Mouse (Mus musculus): ENCODE measurements around the gene C5ar2. TPM values are rescaled to one million over a fixed set of nuclear protein-coding genes. Genes with fewer than 3 reads are reported as not detected.
"Not testable (repeated sequence)": the region's sequence is repeated elsewhere in the genome, so short reads cannot be mapped to it uniquely, and the experiment has no call there.

C5ar2 gene
- under 1 TPM; 0.46 to 0.83 TPM for total RNA-seq (2021)
- long read RNA-seq, experiment 1, result 0 reads
- long read RNA-seq, experiment 2, result 0 reads

DNA sequence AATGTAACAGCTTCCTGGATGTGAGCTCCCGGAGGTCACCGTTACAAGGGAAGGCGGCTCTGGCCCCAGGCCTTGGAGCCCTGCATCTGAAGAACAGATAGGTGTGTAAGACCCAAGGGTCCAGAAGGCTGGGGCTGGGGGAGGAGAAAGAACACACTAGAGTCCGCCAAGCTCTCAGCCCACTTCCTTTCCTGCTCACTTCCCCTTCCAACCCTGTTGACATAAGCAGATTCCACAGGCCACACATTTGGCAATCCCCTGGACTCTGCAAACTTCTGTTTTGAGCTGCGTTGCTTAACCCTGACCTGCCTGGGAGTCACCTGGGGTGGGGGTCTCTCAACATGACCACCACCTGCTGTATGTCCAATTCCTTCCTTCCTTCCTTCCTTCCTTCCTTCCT lies at the start of gene C5ar2:
TSS of gene C5ar2 (minus strand) at position 88 of the 400 bp plus-strand sequence.
- DNase-seq (ENCODE audit: low spot score in 2 of 2), result no peak

DNA sequence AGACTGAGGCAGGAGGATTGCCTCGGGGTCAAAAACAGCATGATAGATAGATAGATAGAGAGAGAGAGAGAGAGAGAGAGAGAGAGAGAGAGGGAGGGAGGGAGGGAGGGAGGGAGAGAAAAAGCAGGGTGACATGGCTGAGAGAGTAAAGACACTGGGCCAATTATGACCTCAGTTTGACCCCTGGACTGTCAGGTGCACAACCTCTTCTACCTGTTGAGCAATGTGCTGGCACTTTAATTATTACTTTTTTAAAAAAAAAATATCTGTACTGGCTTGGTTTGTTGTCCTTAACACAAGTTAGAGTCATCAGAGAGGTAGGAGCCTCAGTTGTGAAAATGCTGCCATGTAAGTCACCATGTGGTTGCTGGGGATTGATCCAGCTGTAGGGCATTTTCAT lies 43.8 kb upstream of the C5ar2 start:
- no peak for DNase-seq (ENCODE audit: low spot score in 2 of 2)

DNA sequence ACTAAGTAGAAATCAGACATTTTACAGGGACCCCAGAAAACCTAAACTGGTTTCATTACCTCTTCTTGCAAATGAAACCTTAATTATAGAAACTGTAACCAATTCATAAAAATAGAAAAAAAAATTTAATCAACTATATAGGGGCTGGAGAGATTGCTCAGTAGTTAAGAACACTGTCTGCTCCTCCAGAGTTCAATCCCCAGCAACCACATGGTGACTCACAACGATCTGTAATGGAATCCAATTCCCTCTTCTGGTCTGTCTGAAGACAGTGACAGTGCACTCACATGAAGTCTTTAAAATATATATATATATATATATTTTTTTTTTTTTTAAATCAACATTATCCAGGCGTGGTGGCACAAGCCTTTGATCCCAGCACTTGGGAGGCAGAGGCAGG lies 43.1 kb upstream of the C5ar2 start:
- DNase-seq (ENCODE audit: low spot score in 2 of 2), result no peak

DNA sequence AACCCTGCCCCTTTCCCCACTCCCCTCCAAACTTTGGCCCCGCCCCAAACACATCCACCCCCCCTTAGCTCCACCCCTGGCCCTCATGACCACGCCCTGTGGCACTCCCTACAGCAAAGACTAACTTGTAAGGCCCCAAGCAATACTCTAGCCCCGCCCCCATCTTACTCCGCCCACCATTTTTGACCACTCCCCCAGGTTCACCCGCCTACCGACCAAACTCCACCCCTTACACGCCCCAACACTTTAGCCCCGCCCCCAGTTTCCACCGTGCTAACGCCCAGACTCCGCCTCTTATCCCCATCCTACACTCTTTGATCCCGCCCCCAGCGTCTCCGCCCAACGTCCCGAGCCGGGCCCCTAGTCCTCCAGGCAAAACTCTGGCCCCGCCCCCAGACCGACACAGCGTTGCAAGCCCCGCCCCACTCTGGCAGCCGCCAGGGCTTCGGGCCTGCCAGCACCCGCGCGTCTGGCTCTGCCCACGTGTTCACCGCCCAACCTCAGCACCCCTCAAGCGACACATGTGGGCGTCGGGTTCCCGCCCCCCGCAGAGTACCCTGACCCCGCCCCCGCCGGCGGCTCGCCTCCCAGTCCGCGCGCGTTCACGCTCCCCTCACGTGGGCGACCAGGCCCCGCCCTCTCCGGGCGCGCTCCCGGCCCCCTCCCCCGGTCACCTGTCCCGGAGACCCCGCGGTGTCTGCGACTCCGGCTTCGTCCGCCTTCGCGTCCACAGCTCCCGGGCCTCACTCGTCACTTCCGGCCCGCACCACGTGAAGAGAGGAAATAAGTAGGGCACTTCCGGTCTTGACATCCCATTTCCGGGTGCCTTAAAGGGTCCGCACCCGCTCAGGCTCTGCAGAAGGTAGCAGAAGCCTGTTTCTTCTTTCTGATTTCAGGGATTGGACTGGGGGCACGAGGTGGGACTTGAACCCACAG lies 42.3 kb upstream of the C5ar2 start, which contains the start of gene Ccdc9:
TSS of gene Ccdc9 (minus strand) at position 770 of the 936 bp plus-strand sequence.
- peak; percentile 99 for DNase-seq (ENCODE audit: low spot score in 2 of 2)

DNA sequence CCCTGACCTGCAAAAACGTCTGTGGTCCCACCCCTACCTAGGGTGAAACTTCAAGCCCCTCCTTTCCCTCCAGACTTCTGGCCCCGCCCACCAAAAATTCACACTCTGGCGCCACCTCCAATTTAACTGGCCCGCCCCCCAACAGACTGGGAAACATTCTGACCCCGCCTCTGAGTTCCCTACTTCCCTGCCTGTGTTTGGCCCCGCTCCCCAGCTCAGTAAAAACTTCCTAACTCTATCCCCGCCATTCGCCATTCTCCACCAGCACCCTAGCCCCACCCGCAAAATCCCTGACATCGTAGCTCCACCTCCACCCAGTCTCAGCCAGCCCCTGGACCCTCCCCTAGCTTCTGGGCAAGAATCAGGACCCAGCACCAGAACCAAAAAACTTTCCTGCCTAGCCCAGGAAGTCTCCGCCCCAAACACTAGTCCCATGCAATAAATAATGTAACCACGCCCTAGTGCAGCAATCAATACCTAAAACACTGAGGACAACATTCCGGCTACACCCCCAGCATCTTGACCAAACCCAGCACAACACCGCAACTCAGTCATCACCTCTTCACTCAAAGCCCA lies 41.6 kb upstream of the C5ar2 start:
- DNase-seq (ENCODE audit: low spot score in 2 of 2), result peak; percentile 59 to 61

DNA sequence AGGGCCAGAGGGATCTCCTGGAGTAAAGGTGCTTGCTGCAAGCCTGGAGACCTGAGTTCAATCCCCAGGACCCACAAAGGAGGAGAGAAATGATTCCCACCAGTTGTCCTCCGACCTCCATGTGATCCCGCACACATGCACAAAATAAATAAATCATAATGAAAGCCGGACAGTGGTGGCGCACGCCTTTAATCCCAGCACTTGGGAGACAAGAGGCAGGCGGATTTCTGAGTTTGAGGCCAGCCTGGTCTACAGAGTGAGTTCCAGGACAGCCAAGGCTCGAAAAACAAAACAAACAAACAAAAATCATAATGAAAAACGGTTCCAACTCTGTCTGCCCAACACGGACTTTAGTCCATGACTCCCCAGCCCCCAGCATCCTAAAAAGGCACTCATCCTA lies 41.0 kb upstream of the C5ar2 start:
- no peak for DNase-seq (ENCODE audit: low spot score in 2 of 2)

DNA sequence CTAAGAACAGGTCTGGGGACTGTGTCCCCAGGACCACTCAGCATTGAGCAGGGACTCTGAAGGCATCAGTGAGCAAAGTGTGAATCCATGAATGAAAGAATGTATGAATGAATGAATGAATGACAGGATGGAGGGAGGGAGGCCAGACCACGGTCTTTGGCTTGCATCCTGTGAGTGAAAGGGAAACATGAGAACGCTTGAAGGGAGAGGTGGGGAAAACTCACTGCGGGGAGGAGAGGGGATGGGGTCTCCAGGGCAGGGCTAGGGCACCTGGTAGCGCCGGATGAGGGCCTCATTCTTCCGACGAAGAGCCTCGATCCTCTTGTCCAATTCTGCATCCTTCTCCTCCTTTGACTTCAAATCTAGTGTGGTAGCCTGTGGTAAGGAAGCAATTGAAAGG lies 40.0 kb upstream of the C5ar2 start:
- DNase-seq (ENCODE audit: low spot score in 2 of 2), result no peak

DNA sequence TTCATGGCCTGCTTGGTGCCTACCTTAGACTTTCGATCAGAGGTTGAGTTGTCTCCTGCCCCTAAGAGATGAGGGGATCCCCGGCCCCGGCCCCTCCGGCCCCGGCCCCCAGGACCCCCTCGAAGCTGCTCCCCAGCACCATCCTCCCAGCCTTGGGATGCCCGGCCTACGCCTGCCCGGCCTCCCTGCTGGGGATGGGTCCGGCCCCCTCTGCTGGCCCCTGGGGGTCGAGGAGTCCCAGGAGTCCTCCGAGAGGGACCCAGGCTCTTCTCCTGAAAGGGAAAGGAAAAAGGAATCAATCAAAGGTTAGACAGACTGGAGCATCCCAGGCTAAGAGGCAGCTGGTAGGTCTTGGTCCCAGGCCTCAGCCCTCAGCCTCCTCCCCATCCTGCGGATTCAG lies 38.4 kb upstream of the C5ar2 start:
- no peak for DNase-seq (ENCODE audit: low spot score in 2 of 2)

DNA sequence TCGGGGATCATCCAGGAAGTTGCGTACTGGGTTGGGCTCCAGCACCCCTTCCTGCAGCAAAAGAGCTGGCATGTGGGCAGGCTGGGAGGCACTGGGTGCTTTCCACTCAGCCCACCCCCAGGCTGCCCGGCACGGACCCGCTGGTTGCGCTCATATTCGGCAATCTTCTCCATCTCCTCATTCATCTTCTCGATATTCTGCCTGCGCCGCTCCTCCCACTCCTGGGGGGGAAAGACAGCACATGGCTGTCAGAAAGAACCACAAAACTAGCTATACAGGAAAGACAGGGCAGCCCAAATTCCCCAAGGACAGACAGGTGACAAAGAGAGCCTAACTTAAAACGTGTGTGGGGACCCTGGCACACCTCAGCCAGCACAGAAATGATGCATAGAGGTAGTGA lies 36.8 kb upstream of the C5ar2 start:
- DNase-seq (ENCODE audit: low spot score in 2 of 2), result no peak

DNA sequence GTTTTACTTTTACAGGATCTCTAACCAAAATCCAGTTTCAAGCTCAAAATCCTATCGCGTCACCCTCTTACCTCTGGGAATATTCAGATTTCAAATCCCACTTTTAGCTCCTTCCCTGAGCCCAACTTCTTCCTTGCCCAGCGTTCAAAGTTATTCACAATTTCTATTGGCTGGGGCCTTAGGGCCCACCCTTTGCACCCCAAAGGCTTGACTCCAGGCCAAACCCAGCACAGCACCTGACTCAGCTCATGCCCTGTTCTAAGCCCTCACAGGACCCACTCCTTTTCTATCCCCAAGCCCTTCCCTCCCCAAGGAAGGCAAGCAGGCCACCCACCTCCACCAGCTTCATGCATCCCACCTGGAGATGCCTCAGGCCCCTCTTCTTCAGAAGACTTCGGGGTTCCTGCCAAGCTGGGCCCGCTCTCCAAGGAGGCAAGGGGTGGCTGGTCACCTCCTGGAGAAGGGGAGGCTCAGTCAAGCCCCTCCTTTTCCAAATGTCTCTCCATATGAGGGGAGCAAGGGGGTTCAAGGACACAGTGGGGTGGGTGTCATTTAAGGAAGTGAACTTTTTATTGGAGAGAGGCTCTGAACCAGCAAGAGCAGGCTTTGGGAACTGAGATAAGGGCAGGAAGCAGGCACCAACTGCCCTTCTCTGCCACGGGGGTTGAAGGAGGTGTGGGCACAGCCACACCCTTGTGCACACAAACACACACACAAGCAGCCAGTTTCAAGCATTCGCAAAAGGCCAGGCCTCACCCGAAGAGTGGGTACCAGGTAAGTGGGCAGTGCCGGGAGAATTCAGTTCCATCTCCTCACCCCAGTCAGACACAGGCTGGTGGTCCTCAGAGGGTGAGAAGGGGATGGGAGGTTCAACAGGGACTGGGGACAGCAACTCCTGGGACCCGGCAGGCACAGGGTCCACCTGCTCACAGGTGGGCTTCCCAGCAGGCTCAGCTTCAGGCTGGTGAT lies 31.3 kb upstream of the C5ar2 start:
- no peak for DNase-seq (ENCODE audit: low spot score in 2 of 2)

DNA sequence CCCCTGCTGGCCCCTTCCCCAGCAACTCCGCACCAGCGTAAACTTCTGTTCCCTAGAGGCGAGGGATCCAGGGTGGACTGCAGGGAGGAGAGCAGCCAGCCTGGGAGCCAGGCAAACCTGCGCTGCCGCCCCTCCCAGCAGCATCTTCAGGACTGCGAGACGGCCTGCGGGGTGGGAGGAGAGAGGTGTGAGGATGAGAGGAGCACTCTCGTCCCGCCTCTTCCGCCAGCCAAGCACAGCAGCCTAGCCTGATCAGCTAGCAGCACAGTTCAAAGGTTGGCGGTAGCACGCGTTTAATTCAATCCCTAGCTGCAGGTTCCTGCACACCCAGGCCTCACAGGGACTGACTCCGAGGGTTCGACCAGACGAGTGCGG lies 29.8 kb upstream of the C5ar2 start:
- DNase-seq (ENCODE audit: low spot score in 2 of 2), result peak in 1 of 2 experiments; percentile 74

DNA sequence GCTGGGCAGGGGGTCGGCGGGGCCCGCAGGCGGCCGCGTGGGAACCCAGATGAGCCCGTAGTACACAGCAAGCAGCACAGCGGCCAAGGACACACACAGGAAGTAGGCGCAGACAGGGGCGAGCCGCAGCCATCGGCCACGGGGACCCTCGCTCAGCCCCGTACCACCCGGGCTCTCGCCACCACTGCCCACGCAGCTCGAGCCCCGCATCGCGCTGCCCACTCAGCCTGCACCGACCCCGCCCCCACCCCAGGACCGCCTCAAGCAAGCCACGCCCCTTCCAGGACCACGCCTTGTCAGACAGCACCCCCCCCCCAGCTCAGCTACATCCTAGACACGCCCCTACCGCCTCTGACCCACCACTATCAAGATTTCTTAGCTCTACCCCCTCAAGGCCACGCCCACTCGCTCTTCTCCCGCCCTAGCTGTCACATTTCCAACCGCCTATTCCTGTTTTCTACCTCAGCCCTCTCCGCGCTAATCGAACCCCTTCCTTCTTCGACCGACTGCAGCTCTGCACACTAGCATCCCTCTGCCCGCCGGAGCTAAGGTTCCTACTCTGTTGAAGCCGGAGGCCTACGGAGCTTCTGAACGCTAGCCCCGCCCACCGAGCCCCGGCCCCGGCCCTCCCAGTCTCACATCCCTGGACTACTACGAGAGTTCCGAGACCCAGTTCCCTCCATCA lies 29.3 kb upstream of the C5ar2 start, which contains the start of gene Inafm1:
TSS of gene Inafm1 (minus strand) at position 537 of the 685 bp plus-strand sequence.
- peak; percentile 76 to 80 for DNase-seq (ENCODE audit: low spot score in 2 of 2)

DNA sequence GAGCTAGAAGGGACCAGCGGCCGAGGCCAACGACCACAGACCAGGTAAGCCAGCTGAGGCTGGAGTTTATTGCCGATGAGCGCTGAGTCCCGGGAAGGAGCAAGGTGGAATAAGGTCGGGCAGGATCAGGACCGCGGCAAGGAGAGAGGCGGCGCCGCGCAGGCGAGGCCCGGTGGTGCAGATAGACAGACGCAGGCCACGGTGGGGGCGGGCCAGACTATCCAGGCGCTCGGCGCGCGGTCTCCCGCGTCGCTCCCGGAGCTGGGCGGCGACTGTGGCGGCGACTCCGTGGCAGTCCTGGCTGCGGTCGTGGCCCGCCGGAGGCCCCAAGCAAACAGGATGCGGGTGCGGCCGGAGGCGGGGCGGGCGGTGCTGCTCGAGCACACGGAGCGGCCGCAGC lies 28.7 kb upstream of the C5ar2 start:
- DNase-seq (ENCODE audit: low spot score in 2 of 2), result peak; percentile 68 to 75

DNA sequence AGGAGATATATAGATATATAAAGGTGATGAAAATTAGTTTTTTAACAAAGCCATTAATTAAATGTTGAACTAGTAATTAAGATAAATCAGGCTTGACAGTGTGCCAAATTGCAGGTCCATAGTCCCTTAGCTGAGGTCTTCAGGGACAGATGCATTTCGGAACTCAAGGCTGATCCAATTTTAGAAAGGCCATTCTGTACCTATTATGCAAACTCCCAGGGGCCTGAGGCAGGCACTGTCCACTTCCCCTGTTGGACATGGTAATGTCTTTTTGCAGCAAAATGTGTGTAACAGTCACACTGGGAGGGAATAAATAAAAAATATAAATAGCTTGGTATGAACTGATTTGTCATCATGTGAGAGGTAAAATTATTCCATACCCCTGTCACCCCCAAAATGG lies 27.2 kb upstream of the C5ar2 start:
- no peak for DNase-seq (ENCODE audit: low spot score in 2 of 2)

DNA sequence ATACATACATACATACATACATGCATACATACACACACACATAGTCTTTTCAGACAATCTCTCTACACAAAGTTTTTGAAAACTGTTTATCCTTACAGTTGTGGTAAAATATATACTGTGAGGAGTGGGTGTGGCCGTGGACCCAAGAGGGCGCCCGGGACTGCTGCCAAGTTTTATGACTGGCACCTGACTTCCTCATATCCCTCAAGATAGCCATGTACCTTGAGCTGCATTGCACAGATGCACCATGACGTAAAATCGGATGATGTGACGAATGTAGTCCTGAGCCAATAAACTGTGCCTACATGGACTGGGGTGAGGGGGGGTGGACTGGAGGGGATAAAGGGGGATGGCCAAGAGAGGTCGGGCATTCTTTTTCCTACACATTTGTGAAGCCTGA lies 22.6 kb upstream of the C5ar2 start:
- not testable (repeated sequence) for DNase-seq (ENCODE audit: low spot score in 2 of 2)

DNA sequence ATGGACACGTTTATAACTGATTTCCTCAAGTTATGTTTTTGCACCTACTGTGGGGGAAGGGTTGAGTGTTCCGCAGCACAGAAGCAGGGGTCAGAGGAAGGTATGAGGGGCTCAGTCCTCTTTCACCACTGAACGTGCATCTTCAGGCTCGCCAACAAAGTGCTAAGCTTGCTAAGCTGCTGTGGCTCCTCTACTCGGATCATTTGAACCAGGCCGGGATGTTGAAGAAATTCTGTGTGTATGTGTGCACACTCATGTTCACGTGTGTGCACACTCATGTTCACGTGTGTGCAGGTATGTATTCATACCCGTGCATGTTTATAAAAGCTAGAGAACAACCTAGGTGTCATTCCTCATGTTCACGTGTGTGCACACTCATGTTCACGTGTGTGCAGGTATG lies 21.9 kb upstream of the C5ar2 start:
- no peak for DNase-seq (ENCODE audit: low spot score in 2 of 2)

DNA sequence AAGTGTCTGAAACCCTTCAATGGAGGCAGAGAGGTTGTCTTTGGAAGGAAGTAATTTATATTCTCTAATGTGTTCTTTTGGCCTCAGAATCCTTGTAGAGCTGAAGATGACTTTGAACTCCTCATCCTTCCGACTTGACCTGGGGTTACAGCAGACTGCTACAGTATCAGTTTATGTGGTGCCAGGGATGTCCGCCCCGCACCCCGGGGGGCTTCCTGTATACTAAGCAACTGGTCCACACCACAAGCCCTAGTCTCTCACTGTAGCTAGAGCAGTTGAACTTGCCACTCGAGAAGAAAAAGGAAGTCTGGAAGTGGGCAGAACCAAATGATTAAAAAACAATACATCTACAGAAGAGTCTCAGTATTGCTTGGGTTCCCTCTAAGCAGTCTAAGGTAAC lies 19.9 kb upstream of the C5ar2 start:
- DNase-seq (ENCODE audit: low spot score in 2 of 2), result no peak

DNA sequence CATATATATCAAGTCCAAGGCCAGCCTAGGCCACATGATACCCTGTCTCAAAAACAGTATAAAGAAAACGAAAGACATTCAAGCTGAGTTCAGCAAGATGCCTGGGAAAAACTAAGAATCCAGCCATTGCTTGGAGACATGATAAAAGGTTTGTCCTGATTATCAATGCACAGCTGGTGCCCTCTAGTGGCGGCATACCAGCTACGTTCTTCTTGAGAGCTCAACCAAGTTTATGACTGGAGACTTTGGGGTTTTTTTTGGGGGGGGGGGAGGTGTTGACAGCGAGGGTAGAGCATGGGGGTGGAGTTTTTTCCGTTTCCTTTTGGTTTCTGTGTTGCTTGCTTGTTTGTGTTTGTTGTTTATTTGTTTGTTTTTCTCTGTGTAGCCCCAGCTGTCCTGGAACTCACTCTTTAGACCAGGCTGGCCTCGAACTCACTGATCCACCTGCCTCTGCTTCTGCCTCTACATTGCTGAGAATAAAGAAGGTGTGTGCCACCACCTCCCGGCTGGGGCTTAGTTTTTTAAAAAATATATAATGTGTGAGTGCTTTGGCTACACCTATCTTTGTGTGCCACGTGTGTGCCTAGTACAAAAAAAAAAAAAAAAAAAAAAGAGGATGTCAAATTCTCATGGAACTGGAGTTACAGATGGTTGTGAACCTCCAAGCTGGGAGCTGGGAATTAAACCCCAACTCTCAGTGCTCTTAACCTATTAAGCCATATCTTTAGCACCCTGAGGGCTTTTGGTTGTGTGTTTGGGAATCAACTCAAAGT lies 19.2 kb upstream of the C5ar2 start:
- DNase-seq (ENCODE audit: low spot score in 2 of 2), result peak; percentile 71 to 86

DNA sequence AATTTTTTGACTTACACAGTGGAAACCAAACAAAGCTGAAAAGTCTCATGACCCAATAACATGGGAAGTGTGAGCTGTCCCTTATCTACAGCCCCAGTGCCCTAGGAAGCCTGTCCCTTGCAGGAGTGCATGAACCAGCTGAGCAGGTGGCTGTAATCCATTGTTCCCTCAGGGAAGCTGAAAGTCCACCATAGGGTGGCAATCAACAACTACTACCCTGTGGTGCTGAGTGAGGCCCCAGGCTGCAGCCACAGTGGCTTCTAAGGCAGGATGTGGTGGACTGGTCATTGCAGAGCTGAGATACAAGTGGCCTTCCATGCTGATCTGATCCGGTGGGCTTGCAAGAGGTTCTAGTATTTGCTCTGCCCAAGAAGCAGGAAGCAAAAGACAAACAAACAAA lies 17.1 kb upstream of the C5ar2 start:
- no peak for DNase-seq (ENCODE audit: low spot score in 2 of 2)

DNA sequence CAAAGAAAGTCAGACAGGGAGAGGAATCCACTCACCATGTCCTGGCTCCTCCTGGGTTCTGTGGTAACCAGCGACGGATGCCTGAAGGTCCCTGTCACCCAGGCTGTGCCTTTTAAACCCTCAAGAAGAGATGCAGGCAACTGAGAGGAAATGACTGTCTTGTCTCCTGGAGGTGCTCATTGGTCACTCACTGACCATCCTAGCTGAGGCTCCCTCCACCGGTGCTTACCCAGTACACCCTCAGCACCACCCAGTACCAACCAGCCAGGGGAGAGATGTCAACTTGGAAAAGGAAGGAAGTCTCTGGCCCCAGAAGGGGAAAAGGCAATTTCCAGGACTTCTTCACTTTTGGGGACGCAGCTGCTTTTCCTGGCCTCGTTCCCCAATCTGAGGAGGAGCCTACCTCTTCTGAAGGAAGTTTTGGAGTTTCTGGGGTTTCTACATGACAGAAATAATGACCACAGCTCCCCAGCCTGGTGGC lies 15.2 kb upstream of the C5ar2 start, which contains the start of gene C5ar1:
TSS of gene C5ar1 (minus strand) at position 431 of the 481 bp plus-strand sequence.
- DNase-seq (ENCODE audit: low spot score in 2 of 2), result no peak
